Mouse (Mus musculus) kidney, adult 8-10 months (tissue): ENCODE results near the gene Pabpn1l.

Source experiments
- DNase-seq, 2 experiments: peaks; one replicate each; pipeline ENCODE4 v3.0.0; 2022

Gene Pabpn1l

DNA sequence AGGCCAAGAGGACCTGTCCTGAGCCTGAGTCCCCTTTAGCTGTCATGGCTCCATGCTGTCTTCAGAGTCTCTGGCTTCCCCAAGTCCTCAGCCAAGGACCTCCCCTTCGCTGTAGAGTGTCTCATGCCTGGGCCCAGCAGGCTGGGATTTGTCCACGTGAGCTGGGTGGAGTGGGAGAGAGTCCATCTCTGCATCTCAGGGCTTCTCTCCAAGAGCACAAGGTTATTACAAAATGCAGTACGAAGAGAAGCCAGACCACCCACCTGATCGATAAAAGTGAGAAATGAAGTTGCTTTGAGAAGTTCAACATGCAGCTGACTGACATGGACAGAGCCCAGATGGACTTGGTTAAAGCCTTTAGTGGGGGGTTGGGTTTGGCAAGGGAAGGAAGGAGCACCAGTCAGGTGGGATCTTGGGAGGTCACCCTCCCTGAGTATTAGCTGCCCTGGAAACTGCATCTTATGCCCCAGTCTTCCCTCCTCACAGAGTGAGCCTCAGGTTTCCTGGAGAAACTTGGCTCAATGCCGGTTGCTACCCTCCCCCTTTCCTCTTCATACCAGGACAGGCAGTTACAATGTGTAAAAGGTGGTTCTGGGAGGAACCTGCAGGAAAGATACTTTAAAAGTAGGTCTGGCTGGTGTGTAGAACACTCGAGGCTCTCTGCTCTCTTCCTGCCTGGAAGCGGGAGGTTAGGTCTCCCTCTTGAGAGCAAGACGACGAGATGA lies 6.2 kb downstream of the Pabpn1l start:
- DNase-seq, result no peak

DNA sequence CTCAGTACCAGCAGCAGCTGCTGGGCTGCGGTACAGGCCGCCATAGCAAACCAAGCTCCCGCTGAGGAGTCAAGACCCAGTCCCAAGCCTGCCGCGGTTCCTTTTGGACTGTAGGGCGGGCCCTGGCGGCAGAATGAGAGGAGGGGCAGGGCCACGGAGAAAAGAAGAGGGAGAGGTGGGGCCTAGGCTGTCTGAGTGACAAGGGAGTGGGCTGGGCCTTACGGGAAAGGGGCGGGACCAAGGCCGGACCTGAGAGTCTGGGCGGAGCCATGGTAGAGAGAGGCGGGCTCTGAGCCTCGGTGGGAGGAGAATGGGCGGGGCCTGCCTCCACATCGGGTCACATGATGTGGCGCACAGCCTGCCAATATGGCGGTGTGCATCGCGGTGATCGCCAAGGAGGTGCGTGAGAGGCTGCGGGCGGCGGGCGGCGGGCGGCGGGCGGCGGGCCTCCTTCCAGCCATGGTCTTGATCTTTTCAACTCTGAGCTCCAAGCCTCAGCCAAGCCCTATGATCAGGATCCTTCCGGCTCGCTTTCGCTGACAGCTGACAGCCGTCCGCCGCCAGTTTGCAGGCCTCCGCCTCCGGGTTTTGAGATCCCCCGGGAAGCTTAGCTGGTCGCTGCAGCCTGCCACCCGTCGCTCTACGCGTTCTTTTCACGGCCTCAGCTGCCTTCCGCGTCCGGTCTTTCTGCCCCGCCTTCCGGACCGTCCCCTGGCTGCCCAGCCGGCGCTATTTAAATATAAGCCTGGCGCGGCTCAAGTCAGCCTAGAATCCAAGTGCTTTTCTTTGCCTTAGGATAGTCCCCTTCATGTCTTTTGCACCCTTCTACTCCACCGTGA lies 11.0 kb downstream of the Pabpn1l start, which contains the start of the genes Galns and Trappc2l:
Galns (minus strand) TSS at position 169 of the 839 bp plus-strand sequence.
Trappc2l (plus strand) TSS at position 346 of the 839 bp plus-strand sequence.
- peak; percentile 97 for DNase-seq

DNA sequence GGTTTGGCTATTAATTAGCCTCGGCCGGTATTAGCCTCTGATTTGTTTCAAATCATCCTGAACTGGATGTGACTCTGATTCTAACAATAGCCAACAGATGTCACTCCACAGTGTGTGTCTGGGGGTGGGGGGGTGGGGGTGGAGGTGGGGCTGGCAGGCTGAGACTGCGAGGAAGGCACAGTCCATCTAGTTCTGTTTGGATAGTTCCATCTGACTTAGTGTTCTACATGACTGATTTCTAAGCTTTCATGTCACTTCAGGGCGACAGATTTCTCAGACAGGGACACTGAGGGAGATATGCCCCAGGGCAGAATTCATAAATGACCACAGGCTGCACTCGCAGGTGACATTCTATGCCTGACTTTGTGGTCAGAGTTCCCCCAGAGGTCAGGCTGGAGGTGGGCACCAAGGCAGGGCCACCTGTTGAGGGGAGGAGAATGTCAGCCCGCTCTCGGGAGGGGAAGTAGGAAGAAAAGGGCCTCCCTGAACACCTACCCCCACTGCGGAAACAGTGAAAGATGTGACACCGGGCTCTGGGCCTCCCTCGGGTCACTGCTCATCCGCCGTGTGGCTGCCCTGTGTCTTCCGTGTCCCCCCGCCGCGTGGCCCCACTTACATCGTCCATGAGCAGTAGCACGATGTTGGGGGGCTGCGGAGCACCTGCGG lies 11.8 kb downstream of the Pabpn1l start:
- peak in 1 of 2 experiments; percentile 39 for DNase-seq

DNA sequence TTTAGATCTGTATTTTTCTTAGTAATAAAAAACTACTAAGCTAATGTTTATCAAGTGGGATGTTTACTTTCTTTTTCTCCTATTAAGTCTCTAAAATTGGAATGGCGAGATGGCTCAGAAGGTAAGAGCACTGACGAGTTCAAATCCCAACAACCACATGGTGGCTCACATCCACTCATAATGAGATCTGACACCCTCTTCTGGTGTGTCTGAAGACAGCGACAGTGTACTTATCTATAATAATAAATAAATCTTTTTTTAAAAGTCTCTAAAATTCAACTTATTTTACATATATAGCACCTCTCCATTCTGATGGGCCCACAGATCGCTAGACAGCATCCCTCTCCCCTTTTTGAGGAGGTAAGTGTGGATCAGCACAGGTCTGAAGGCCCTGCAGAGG lies 12.3 kb downstream of the Pabpn1l start:
- DNase-seq, result no peak

DNA sequence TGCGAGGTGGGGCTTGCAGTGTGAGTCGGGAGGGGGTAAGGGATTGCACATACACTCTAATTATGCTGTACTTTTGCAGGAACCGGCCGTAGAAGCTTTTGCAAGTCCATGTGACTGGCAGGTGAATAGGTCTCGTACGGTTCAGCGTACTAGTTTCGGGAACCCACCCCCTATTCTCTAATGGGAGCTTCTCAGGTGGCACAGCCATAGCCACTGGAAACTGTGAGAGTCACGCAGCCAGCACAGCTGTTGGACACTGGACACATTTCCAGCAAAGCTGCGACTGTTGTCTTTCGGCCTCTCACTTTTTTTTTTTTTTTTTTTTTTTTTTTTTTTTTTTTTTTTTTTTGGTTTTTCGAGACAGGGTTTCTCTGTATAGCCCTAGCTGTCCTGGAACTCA lies 15.7 kb downstream of the Pabpn1l start:
- DNase-seq, result no peak

DNA sequence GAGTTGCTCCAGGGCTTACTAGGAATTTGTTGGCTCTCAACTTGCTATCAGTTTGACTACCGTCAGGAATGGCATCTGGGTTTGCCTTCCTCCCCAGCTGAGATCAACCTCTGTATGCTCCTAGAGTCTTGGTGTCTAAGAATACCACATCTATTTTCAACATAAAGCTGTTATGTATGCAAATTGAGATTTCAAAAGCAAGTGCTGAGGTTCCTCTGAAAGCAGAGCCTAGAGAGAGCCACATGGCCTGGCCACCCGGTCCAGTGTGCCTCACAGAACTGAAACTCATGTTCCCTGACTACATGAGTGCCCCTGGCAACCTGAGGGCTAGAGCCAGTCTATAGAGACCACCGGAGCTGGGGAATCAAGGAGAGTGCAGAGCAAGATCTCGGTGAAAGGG lies 17.2 kb downstream of the Pabpn1l start:
- no peak for DNase-seq

DNA sequence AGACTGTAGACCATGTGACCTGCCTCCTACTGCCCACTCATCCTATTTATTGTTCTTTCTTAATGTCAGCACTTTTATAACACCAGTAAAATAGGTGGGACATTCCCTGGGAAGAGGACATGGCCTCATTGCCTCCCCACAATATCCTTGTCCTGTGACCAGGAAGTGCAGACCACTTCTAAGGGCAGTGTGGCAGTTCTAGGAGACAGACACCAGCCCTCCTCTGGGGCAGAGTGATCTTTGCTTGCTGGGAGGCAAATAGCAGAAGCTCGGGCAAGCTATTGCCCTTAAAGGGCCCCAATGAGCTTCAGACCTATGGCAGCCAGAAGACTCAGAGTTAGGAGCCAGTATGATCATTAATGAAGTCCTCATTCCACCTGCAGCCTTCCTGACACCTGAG lies 17.9 kb downstream of the Pabpn1l start:
- no peak for DNase-seq

DNA sequence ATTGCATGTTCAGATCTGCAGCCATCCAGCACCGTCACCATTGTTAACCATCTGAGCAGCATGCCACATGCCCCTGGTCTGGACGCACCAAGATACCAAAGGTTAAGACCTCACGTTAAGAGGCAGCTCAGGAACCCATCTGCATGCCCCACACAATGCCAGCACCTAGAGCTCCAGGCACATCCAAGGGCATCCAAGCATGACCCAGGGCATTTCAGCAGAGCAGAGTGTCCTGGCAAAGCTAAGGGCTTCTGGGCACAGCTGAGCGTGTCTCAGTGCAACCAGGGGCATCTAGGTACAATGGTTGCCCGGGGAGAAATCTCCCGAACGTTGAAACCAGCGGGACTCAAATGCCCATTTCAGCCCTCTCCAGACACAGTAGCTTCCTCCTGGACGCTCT lies 21.9 kb downstream of the Pabpn1l start:
- peak; percentile 77 to 80 for DNase-seq

DNA sequence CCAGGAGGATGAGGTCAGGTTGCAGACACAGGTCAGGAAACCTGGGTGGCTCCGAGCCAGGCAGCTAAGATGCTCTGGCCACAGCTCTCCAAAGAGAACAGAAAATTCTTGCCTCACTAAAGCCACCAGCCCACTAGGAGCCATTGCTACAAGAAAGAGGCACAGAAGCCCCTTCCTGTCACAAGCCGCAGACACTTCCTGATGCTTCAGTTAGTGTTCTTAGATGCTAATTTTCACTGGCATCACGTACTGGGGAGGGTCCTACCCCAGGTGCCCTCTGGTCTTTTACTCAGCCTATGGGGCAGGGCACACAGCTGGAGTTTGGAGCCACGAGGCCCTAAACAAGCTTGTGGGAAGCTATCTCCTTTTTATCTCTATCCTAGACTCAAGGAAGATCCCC lies 26.5 kb downstream of the Pabpn1l start:
- no peak for DNase-seq

DNA sequence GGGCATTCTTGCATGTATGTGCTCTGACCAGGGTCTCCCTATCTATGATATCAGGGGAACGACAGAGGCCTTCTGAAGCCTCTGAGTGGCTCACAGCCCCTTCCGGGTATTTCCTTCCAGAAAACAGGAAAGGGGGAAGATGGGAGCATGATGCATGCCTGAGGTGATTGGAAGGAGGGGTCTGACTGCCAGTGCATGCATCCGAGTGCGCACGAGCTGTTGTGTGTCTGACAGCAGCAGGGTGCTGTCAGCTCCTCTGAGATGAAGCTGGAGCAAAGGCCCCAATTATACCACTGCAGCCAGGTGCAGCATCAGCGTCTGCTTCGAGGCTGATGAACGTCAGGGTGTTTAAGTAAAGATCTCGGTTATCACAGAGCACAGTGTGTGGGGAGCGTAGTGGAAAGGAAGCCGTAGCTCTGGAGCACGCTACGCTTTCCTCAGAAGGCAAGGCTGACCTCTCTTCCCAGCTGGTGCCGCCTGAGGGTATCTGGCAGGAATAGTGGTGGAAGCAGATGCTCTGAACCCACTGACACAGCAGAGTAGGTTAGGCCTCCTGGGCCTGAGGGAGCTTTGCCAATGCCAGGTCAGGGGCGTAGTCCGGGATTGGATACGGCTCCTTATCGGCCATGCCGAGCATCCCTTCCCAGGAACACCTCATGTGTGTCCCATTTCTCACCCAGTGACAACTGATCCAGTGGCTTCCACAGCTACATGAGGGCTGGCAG lies 28.6 kb downstream of the Pabpn1l start:
- no peak for DNase-seq

DNA sequence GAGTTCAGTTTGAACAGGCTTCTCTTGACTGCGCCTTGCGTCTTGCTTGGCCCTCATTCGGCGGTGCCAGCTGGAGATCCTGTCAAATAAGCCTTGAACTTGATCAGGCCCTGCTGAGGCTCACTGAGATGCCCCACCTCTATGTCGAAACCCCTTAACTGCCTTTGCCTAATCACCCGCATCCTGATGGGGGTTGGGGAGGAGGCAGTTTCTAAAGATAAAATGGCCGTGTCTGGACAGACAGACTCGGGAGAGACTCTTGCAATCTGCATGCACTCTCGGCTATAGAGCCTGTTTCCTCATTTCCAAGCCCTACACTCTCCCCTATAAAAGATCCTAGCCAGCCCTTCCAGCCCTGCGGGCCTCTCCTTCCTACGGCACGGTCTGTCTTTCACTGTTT lies 29.3 kb downstream of the Pabpn1l start:
- DNase-seq, result no peak

DNA sequence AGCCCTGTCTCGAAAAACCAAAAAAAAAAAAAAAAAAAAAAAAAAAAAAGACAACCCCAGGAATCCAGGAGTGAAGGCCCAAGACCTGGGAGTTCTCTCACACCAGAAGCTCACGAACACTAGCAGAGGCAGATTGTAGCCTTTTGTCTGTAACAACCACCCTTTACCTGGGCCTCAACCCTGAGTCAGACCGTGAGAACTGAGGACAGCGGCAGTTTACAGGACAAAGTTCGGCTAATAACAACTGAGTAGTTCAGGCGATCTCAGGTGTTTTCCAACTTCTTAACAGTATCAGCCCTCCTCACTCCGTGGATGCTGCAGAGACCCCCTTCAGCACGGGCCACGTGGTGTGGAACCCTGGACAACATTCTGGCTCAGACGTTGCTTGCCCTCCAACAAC lies 35.8 kb downstream of the Pabpn1l start:
- DNase-seq, result no peak

DNA sequence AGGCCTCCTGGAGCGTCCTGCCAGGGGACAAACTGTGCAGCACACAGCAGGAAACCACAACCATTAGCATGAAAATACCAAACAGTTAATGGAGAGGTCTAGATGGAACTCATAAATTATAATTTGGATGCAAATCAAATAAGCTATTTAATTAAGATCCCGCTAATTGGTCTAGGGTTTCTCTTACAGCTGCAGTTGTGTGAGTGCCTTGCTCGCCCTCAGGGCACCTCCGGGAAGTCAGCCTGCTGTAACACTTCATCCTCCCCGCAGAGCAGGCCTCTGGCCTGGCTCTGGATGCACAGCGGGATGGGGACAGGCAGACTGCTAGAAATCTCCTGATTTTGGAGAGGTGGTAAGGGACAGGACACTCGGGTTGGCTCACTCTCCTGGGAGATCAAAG lies 36.4 kb downstream of the Pabpn1l start:
- DNase-seq, result no peak

DNA sequence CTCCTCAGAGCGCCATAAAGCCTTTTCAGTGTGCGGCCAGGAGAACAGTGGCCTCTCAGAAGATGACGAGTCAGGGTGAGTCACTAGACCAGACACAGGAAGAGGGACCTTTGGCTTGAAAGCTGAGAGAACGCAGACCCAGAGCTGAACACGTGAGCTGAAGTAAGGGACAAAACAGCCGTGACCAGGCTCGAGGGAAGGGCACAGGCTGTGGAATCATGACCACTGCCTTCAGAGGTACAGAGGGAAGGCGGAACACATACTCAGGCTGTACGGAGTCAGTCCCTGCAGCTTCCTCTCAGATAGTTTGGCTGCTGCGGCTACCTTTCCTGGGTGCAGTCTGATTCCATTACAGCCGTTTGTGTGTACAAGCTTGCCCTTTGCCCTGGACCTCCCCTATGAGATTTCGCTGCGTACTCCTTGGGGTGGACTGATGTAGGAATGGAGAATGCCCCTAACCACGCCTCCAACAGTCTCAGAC lies 37.1 kb downstream of the Pabpn1l start:
- no peak for DNase-seq

DNA sequence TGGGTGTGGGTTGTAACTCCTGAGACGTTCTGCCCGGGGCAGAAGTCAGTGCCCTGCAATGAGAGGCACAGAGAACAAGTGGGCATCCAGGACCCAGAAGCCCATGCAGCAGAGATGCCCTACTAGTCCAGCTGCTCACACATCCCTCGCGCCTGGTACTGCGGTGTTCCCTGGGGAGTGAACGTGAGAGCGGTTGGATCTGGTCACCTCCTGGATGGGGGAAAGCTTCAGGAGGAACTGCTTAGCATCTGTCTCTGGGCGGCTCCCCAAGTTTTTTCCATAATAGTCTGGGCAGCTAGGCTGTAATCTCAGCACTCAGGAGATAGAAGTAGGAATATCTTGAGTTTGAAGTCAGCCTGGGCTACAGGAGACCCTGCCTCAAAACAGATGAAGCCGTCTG lies 37.6 kb downstream of the Pabpn1l start:
- no peak for DNase-seq

DNA sequence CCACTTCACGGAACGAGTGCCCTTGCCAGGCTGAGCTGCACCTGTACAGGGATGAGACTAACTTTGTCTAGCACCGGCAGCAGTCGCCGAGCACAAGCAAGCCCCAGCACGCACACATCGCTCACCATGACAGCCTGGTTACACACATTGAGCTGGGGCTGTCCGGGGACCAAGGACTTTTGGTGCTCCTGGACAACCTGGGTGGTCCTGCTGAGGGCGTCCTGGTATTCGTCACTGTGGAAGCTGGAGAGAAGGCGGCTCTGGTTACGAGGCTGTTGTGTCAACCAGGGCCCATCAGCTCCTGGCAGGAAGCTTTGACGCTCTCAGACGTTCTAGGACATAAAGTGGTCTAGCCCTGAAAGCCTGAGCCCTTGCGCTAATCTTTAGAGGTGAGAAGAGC lies 41.6 kb downstream of the Pabpn1l start:
- DNase-seq, result no peak

DNA sequence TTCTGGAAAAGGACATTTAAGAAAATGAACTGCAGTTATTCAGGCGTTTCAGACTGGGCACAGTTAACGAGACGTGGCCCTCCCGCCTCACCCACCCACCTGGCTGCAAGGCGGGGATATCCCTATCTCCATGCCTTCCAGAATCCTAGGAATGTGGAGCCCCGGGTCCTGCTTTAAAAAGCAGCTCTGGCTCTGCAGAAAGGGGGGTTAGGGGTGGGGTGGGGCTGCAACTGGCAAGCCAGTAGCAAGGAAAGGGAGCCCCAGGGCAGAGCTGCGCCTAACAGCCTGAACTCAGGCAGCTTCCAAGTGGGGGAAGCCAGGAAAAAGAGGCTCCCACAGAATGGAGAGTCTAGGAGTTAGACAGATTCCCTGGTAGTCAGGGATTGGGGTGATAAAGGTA lies 43.3 kb downstream of the Pabpn1l start:
- DNase-seq, result no peak

DNA sequence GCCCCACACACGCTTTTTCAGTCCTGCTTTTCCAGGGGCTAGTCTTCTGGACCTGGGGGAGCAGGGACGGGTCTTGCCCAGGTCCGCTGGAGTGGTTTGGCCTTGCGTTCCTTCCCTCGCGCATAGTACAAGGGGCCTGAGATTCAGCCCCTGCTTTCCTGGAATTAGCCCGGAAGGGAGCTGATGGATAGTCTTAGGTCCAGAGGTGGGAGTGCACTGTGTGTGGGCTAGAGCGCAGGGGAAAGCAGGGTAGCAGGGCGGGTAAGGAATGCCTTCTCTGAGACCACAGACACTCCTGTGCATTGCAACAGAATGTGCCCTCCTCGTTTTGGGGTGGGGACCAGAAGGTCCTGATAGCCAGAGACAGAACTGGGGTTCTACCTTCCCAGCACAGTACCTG lies 45.4 kb downstream of the Pabpn1l start:
- no peak for DNase-seq

DNA sequence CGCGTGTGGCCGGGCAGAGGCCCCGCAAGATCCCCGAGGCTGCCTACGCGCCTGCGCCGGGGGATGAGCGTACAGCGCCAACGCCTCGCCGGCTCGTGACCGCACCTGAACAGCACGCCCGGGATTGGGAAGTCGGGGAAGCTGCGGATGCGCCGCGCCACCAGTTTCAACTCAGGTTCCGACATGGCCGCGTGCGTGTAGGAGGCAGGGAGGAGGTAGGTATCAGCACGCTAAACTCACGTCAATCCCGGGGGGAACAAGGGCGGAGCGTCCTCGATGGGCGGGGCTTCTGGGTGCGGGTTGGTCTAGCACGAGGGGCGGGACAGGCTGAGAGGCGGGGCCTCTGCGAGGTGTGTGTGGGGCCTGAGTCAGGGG lies 45.9 kb downstream of the Pabpn1l start, which contains the start of gene Aprt:
Aprt (minus strand) TSS at position 262 of the 375 bp plus-strand sequence.
- DNase-seq, result peak; percentile 95 to 98

DNA sequence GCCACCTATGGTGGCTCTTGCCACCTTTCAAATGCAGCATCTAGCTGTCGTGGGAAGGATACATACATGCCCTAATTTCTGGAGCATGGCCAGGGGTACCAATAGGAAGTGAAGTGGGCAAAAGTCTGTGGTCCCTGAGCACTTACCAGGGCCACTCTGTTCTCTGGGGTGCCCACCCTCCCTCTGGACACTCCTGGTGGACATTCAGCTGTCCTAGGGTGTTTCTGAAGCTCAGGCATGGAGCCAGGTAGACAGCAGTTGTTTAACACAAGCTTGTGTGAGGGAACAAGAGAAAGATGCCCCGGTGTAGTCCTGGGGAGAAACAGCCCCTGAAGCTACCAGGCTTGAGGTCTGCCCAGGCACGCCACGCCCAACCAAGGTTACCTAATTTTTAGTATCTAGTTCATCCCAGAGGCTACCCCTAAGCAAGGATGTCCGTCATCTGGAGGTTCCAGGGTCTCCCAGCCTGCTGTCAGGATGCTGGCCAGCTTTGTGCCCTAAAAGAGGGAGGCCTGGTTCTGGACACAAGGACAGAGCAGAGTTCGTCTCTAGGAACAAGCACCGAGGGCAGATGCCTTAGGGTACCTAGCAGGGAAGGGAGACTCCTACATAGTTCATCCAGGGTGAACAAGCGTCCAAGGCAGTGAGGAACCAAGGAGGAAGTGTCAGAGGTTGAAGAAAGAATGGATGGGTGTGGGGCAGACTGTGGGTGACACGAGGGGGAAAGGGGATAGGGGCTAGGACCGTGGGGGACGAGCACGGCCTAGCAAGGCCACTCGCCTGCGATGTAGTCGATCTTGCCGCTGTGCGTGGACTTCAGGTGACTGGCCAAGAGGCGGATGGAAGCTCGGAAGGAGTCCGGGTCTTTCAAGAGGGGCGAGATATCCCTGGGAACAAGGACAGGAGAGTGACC lies 46.5 kb downstream of the Pabpn1l start:
- DNase-seq, result no peak

DNA sequence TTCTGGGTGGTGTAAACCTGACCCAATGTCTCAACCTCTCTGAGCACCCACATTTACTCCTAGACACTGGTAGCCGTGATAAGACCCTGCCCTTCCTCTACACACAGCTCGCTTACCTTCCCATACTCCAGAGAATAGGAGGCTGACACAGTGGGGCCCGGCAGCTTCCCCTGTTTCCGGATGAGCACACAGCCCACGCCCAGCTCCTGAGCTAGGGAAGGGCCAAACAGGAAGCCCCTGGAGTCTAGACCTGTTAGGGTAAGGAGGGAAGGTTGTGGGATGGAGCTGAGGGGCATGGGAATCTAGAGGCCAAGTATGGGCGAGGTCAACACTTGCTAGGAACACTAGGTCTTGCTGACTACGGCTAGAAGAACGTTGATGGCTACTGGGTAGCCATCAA lies 47.3 kb downstream of the Pabpn1l start:
- no peak for DNase-seq
